Mouse (Mus musculus) urinary bladder, postnatal 14 days (tissue): ENCODE results near the gene Laptm5.

ENCODE experiments used
- DNase-seq: peaks from one replicate; pipeline ENCODE4 v3.0.0; 2021; ENCODE audit warnings: low spot score

The Laptm5 gene

GRCm38 (mm10) chr4:130920951-130921693 lies 8.2 kb downstream of the Laptm5 start:
- DNase-seq, result no peak

DNA sequence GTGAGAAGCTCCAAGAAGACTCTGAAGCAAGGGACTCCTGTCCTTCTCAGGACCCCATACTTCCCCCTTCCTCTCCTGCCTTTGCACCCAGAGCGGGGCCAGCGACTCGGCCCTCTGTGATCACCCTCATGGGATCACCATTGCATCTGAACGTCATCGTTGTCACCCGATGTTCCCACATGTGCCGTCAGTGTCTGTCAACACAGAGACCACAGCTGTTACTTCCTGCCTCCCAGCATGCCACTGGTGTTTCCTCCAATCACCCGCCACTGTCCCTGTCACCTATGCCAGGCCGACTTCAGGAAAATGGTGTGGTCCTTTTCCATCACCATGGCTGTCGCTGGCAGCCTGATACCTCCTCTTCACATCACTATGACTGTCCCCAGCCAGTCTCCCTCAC lies 9.1 kb downstream of the Laptm5 start:
- DNase-seq, result no peak

DNA sequence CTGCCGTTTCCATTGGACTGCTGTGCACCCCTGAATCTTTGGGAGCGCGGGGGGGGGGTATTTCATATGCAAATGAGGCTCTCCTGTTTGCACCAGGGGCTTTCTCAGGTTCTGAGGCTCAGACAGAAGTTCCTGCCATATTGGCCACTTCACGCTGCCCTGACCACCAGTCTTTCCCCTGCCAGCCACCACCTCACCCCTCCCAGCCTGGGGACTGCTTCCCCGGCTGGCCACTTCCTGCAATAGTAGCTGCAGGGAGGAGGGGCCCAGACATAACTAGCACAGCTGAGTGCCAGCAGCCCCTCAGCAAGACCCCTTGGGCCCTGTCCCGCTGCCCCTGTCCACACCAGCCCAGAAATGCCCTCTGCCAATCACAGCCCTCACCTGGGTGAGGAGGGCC lies 13.3 kb downstream of the Laptm5 start:
- no peak for DNase-seq

GRCm38 (mm10) chr4:130927821-130928220 lies 14.9 kb downstream of the Laptm5 start:
- no peak for DNase-seq

DNA sequence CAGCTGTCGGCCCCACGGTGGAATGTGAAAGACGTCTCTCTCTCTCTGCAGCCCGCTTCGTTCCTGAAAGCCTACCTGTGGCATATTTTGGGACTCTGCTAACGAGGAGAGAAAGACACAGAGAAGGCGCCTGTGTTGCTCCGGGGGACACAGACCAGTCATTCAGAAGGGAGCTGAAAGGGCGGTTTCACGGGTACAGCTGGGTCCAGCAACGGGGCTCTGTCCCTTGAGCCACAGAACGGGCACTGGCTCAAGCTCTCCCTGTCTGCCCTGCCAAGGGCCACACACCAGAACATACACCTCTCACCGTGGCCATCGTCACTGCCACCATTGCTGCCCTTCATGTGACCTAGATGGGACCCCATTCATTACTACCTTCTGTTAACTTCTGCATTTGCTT lies 29.7 kb downstream of the Laptm5 start:
- no peak for DNase-seq

- DNase-seq, result no peak
Measured at GRCm38 (mm10) chr4:130944112-130944511, 31.2 kb downstream of the Laptm5 start, which contains the start of gene Matn1. Gene Matn1 (plus strand): TSS chr4:130944385.

- DNase-seq, result no peak
Measured at GRCm38 (mm10) chr4:130944779-130945178, 31.9 kb downstream of the Laptm5 start.

- DNase-seq, result no peak
Measured at GRCm38 (mm10) chr4:130947094-130947647, 34.2 kb downstream of the Laptm5 start.

DNA sequence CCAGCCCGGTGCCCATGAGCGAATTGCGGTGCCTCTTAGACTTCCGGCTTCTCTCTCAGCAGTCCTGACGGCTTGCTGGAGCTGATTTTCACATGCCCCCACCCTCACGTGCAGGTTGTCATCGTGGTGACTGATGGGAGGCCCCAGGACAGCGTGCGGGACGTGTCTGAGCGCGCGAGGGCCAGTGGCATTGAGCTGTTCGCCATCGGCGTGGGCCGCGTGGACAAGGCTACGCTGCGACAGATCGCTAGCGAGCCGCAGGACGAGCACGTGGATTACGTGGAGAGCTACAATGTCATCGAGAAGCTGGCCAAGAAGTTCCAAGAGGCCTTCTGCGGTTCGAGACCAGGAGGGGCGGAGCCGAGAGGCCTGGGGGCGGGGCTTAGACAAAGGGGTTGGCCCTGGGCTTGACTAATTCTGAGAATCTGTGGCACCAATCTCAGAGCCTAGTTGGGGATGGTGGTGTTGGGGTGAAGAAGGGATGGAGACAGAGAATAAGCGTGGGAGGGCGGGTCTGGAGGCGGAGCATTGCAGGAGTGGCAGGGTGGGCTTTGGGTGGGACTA lies 37.0 kb downstream of the Laptm5 start:
- no peak for DNase-seq

DNA sequence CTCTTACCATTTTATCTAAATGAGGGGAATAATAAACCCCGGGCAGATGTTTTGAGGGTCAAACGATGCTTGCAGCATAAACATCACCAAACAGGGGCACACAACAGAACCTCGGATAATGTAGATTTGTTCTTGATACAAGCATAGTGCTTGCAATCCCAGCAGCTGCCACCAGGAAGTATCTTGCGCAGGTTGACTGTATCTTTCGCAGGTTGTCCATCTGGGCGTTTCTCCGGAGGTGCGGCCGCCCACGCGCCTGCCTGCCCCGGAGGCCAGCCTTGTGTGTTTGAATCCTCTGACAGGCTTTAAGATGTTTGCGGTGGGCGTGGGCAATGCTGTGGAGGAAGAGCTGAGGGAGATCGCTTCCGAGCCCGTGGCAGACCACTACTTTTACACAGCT lies 39.6 kb downstream of the Laptm5 start:
- peak; percentile 57 for DNase-seq

GRCm38 (mm10) chr4:130957156-130957555 lies 44.2 kb downstream of the Laptm5 start:
- no peak for DNase-seq

- DNase-seq, result peak; percentile 50
Measured at GRCm38 (mm10) chr4:130958812-130959211, 45.9 kb downstream of the Laptm5 start.

DNA sequence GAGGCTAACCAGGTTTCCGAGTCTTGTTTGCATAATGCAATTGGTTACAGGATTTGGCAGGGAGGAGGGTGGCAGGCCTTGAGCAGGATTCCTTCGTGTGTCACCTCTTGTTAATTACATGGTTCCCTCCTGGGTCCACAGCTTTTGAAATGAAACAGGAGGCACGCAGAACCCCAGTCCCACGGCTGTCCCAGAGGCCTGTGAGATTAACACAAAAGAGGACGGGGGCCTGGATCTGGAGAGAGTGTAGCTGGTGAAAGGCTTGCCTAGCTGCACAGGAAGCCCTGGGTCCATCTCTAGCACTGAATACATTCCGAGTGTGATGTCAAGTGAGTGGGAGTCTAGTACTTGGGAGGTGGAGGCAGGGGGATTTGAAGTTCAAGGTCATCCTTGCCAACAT lies 46.8 kb downstream of the Laptm5 start:
- DNase-seq, result no peak

DNA sequence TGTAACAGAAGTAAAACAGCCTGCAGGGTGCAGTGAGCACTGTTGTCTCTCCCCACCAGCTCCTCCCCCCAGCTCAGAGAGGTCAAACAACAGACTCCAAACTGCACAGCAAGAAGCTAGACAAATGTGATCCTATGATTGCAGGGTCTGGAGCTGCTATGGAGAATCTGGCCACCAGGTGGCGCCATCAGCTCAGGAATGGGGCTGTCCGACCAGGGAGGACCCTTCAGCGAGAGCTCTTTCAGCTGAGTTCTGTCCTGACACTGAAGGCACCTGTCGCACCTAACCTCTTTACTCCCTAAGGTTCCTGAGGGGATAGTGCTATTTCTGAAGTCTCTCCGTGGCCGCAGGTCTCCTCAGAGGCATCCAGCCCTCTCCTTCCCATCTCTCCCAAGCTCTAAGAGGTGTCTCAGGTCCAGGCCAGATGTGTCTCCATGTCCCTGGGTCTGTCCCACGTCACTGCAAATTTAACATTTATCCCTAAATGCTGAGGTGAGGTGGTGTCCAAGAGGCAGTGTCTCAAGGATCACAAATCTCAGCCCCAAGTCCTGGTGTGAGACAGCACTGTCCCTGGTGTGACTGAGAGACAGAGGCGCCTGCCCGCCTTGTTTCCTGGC lies 47.3 kb downstream of the Laptm5 start:
- DNase-seq, result peak; percentile 81

- DNase-seq, result no peak
Measured at GRCm38 (mm10) chr4:130971278-130971677, 58.4 kb downstream of the Laptm5 start.

DNA sequence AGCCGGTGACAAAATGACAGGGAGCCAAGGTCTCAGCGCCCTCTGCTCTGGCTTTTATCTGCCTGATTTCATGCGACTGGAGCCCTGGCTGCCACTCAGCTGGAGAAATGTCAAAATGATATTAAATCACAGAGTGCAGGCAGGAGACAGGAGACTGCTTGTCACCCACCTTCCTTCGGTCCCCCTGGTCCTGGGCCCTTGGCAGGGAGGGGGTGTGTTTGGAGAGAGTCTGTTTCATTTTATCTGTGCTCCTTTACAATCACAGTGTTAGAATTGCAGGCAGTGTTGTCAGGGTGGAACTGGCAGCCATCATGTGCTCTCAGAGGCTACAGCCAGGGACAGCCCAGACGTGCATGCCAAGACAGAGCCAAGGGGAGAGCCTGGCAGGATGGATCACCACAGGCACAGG lies 59.5 kb downstream of the Laptm5 start:
- no peak for DNase-seq

GRCm38 (mm10) chr4:130973332-130974263 lies 60.7 kb downstream of the Laptm5 start:
- no peak for DNase-seq

GRCm38 (mm10) chr4:130978981-130979380 lies 66.1 kb downstream of the Laptm5 start:
- DNase-seq, result peak; percentile 15

GRCm38 (mm10) chr4:130984416-130985182 lies 71.7 kb downstream of the Laptm5 start:
- DNase-seq, result no peak
